Mouse (Mus musculus) hindbrain, postnatal 0 days (tissue): ENCODE results near the gene Nsmce4a. TPM values are rescaled to one million over a fixed set of nuclear protein-coding genes. Genes with fewer than 3 reads are reported as not detected.

Source experiments
- ATAC-seq: fragments of 200-750 bp; cut with Nextera tagmentation; 2 replicates; pipeline ENCODE4 v1.8.0; 2017; ENCODE audit warnings: mild to moderate bottlenecking, moderate TSS enrichment, moderate library complexity
- DNase-seq: peaks from one replicate; pipeline ENCODE4 v3.0.0-alpha.2; 2015; ENCODE audit warnings: low spot score
- H3K27ac ChIP-seq: fragments of 300-500 bp; sonication (generic); 2 replicates; pipeline ENCODE4 v1.5.1; 2014; ENCODE audit warnings: mild to moderate bottlenecking
- H3K27me3 ChIP-seq: fragments of 300-500 bp; sonication (generic); 2 replicates; pipeline ENCODE4 v1.6.1; 2014; ENCODE audit warnings: low read length, mixed read lengths; ENCODE audit not compliant: insufficient read depth
- H3K36me3 ChIP-seq: fragments of 300-500 bp; sonication (generic); 2 replicates; pipeline ENCODE4 v1.6.1; 2014; ENCODE audit warnings: low read length, mixed read lengths; ENCODE audit not compliant: insufficient read depth
- H3K4me1 ChIP-seq: fragments of 300-500 bp; sonication (generic); 2 replicates; pipeline ENCODE4 v1.6.1; 2014; ENCODE audit warnings: antibody characterized with exemption, low read length, mixed read lengths; ENCODE audit not compliant: insufficient read depth
- H3K4me2 ChIP-seq: fragments of 300-500 bp; sonication (generic); 2 replicates; pipeline ENCODE4 v1.6.1; 2014; ENCODE audit warnings: low read depth, mild to moderate bottlenecking, low read length, moderate library complexity, mixed read lengths
- H3K4me3 ChIP-seq: fragments of 300-500 bp; sonication (generic); 2 replicates; pipeline ENCODE4 v1.5.1; 2014; ENCODE audit warnings: low read length
- H3K9ac ChIP-seq: fragments of 300-500 bp; sonication (generic); replicated peaks from 2 replicates; pipeline ENCODE4 v1.6.1; 2014; ENCODE audit warnings: mild to moderate bottlenecking, low read length, moderate library complexity, mixed read lengths
- H3K9me3 ChIP-seq: fragments of 300-500 bp; sonication (generic); 2 replicates; pipeline ENCODE4 v1.6.1; 2016; ENCODE audit warnings: low read length, mixed read lengths
- CTCF ChIP-seq: IDR thresholded peaks from 2 replicates; pipeline ENCODE4 v1.5.1; 2016; ENCODE audit warnings: antibody characterized with exemption, control low read depth, low read depth
- WGBS: fragments of 180-500 bp; shearing (Covaris S2); extraction: QIAGEN DNeasy Blood & Tissue Kit; methylation state at CpG from one replicate; pipeline ENCODE4 v1.1.7; 2014; 5-methylcytosine and 5-hydroxymethylcytosine counted together
- polyA plus RNA-seq: library from polyadenylated mRNA; unstranded; fragments of >200 nt; fragmentation: Nextera tagmentation; extraction: Ambion mirVana; gene quantifications from 2 replicates; pipeline ENCODE4 v1.2.1, GENCODE M21; 2015
- total RNA-seq: library from RNA; depleted of rRNA; stranded (reverse); fragments of >200 nt; gene quantifications from 2 replicates; pipeline ENCODE4 v1.2.3, GENCODE M21; 2014; rRNA removed

The Nsmce4a gene
- total RNA-seq (32.2 and 42.0 TPM in 2 replicates), polyA plus RNA-seq (82.3 and 91.3 TPM in 2 replicates)

DNA sequence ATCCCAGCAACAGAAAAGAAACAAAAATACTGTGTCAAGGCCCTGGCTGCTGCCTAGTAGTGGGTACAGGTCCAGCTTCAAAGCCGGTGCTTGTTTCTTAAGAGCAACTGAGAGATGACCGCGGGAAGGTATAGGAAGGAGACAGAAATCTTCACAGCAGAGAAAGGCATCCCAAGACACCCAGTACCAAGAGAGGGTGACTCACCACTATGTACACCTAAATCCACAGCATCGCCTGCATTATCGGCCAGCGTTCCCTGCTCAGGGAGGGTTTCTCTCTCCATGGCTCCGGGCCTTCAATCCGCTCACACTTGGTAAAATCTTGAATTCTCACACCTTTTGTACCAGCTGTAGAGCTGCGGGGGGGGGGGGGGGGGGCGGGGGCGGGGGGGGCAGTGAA is at the start of gene Nsmce4a:
Gene Nsmce4a (minus strand): TSS at position 298 of the 400 bp plus-strand sequence.
- no peak for ATAC-seq
- Histone ChIP-seq H3K4me3 (no peak within 1 kb of the TSS), H3K4me1 (no peaks in the 10 kb centered on the region), H3K9ac (no peak within 1 kb of the TSS), H3K9me3 (no peaks in the 10 kb centered on the region), H3K4me2 (no peak within 1 kb of the TSS), H3K36me3 (no peaks in the 10 kb centered on the region), H3K27ac (no peak within 1 kb of the TSS), H3K27me3 (no peaks in the 10 kb centered on the region)
- TF ChIP-seq CTCF: no peak
- no peak for DNase-seq
- WGBS: 86% methylated on average over 8 of the region's 11 CpGs

DNA sequence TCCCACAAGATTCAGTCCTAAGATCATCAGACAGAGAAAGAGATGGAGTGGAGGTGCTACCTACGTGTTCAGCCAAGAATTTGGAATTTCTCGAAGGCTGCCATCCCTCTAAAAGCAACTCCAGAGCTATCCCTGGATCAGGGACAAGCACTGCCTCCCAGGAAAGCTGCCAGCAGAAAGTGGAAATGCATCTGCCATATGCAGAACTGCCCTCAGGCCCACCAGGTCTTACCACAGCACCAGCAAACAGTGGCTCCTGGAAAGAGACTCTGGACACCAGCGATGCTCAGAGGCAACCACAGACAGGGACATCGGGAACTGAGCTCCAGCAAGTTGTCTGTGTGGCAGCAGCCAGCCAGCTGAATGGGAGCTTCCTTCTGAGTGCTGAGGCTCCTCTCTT is 49.4 kb upstream of the Nsmce4a start:
- 67% methylated on average over 4 of the region's 4 CpGs for WGBS
- Histone ChIP-seq H3K4me1 (no peaks in the 10 kb centered on the region), H3K9ac (no peak overlapping the region), H3K9me3 (no peaks in the 10 kb centered on the region), H3K4me3 (no peak overlapping the region), H3K27ac (no peak overlapping the region), H3K4me2 (no peak overlapping the region), H3K36me3 (no peaks in the 10 kb centered on the region), H3K27me3 (no peaks in the 10 kb centered on the region)
- DNase-seq (no peak), ATAC-seq (no peak)
- TF ChIP-seq CTCF: no peak

DNA sequence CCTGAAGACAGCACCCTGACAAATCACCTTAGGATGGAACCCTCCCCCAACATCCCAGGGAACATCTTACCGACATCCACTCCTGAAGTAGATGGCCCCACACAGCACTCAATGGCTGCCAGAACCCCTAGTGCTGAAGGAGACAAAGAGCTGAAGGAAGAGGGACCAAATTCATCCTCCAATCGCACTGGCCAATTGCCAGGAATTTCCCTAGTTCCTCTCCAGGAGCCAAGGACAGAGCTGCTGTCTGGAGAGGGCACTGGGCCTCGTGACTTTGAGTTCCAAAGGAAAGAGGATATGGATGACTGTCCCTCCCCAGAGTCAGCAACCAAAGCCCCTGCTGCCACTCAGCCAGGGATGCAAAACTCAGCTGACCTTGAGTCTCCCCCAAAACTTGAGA is 49.0 kb upstream of the Nsmce4a start:
- WGBS: 38% methylated on average over 3 of the region's 3 CpGs
- ATAC-seq: no peak
- Histone ChIP-seq H3K4me3 (no peak overlapping the region), H3K9me3 (no peaks in the 10 kb centered on the region), H3K9ac (no peak overlapping the region), H3K36me3 (no peaks in the 10 kb centered on the region), H3K27ac (no peak overlapping the region), H3K27me3 (no peaks in the 10 kb centered on the region), H3K4me1 (no peaks in the 10 kb centered on the region), H3K4me2 (no peak overlapping the region)
- no peak for TF ChIP-seq CTCF
- no peak for DNase-seq

DNA sequence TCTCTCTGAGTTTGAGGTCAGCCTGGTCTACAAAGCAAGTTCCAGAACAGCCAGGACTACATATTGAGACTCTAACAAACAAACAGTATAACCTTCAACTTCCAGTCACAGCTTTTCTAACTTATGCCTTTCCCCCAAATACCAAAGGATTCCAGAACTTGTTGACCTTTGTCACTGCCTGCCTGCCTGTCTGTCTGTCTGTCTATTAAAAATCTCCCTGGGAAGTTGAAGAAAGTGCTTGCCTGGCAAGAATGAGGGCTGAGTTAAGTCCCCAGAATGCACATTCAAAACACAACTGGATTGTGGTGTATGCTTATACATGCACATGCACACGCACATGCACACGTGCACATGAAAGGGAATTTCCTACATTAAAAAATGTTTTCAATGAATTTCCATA is 48.1 kb upstream of the Nsmce4a start:
- no peak overlapping the region for H3K4me2 ChIP-seq
- H3K27ac ChIP-seq: no peak overlapping the region
- no peaks in the 10 kb centered on the region for H3K27me3 ChIP-seq
- WGBS: 93% methylated on average over 2 of the region's 2 CpGs
- DNase-seq (no peak), ATAC-seq (no peak)
- H3K36me3 ChIP-seq: no peaks in the 10 kb centered on the region
- no peak for TF ChIP-seq CTCF
- no peak overlapping the region for H3K9ac ChIP-seq
- H3K4me3 ChIP-seq: no peak overlapping the region
- no peaks in the 10 kb centered on the region for H3K9me3 ChIP-seq
- H3K4me1 ChIP-seq: no peaks in the 10 kb centered on the region

DNA sequence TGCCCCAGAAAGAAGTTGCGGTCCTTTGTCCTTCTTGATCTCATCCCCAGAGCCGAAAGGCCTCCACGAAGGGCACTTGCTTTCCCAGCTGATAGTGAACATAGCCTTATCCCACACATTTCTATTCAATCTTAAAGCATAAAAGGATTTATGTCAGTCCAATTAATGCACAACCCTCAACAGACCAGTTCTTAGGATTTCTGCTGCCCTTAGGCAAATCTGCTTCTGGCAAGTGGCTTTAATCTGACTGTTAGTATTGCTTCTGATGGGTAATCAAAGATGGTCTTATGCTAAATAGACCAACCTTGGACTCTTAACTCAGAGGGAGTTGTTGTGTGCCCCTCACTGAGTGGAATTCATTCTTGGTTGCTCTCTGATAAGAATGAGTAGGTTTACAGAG is 44.7 kb upstream of the Nsmce4a start:
- Histone ChIP-seq H3K36me3 (no peaks in the 10 kb centered on the region), H3K4me2 (no peak overlapping the region), H3K9me3 (no peaks in the 10 kb centered on the region), H3K4me3 (no peak overlapping the region), H3K27ac (no peak overlapping the region), H3K27me3 (no peaks in the 10 kb centered on the region), H3K4me1 (no peaks in the 10 kb centered on the region), H3K9ac (no peak overlapping the region)
- 91% methylated on average over 3 of the region's 3 CpGs for WGBS
- DNase-seq (no peak), ATAC-seq (no peak)
- TF ChIP-seq CTCF: no peak

DNA sequence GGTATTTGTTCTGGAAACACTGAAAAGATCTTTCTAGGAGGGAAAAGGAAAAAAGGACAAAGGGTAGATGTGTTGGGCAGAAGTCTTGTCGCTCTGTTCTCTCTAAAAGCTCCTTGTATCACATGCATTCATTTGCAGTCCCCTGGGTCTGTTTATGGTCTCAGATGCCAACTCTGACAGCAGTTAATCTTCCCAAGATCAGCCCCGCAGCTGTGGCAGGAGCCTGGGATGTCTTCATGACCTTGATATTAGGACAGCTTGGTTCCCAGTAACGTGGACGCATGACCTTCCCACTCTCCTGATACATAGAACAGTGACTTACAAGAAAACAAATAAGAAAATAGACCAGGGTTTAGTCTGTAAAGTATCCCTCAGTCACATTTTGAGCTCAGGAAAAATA is 41.1 kb upstream of the Nsmce4a start:
- WGBS: 45% methylated on average over 4 of the region's 4 CpGs
- no peak for ATAC-seq
- Histone ChIP-seq H3K4me2 (no peak overlapping the region), H3K27me3 (no peaks in the 10 kb centered on the region), H3K9ac (no peak overlapping the region), H3K4me3 (no peak overlapping the region), H3K4me1 (no peaks in the 10 kb centered on the region), H3K9me3 (no peaks in the 10 kb centered on the region), H3K27ac (no peak overlapping the region), H3K36me3 (no peaks in the 10 kb centered on the region)
- TF ChIP-seq CTCF: no peak
- peak; percentile 18 for DNase-seq

DNA sequence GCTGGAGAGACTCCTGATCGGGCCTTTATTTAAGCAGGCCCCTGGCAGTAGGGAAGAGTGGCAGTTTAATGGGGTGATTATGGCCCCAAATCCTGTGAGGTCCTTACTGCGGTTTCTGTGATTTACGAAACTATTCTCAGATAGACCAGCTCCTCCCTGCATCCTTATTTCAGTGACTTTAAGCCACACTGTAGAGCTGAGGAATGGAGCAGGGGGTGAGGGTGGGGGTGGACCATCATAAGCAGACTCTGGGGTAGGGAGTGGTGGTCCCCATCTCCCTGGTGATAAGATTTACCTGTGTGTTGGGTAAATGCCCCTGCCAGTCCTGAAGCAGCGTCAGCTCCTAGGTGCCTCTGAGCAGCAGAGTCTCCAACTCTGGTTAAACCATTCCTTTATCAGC is 34.0 kb upstream of the Nsmce4a start:
- ATAC-seq (no peak), DNase-seq (no peak)
- no peaks in the 10 kb centered on the region for H3K36me3 ChIP-seq
- H3K4me1 ChIP-seq: no peaks in the 10 kb centered on the region
- H3K9ac ChIP-seq: no peak overlapping the region
- no peak overlapping the region for H3K4me2 ChIP-seq
- no peak for TF ChIP-seq CTCF
- H3K27me3 ChIP-seq: no peaks in the 10 kb centered on the region
- no peak overlapping the region for H3K27ac ChIP-seq
- H3K9me3 ChIP-seq: no peaks in the 10 kb centered on the region
- 88% methylated on average over 4 of the region's 4 CpGs for WGBS
- no peak overlapping the region for H3K4me3 ChIP-seq
